Mouse (Mus musculus) cerebellum, adult 2 months (tissue): ENCODE results near the gene Pde4dip.

Experiments used
- CTCF ChIP-seq: fragments of 200-500 bp; IDR thresholded peaks from 2 replicates; pipeline ENCODE4 v1.5.1; 2011; ENCODE audit warnings: low read depth, mild to moderate bottlenecking, control low read depth, low read length, moderate library complexity, borderline replicate concordance; ENCODE audit not compliant: insufficient read depth
- POLR2A ChIP-seq: fragments of 200-500 bp; IDR thresholded peaks from 2 replicates; pipeline ENCODE4 v1.6.1; 2011; ENCODE audit warnings: low read length, control low read depth, borderline replicate concordance; ENCODE audit not compliant: insufficient read depth

DNA sequence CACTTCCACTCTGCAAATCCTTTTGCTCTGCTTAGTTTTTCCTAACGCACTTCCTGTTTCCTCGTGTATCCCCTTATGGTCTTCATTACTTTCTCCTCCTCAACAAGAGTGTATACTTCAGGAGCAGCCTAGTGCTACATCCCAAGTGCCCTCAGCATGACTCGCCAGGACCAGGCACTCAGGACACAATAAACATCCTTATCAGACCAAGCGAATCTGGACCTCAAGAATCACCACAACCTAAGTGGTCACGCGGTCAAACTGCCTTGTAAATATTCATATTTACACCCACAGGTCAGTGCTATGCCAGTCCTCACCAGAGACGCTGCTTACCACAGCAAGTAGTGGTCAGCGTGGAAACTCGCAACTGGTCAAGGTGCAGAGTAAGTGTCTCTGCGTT is 139.7 kb downstream of the Pde4dip start:
- TF ChIP-seq CTCF (no peak), POLR2A (no peak)
